Mouse (Mus musculus): ENCODE measurements at regions not wholly inside any gene's neighbourhood (a gene's known extent, or its start where the extent isn't known, plus 50 kb on each side); places are given as distances from the start of the nearest gene placed in this dataset.
A peak's percentile ranks its signal among the peaks of the same experiment; 100 is the strongest.

DNA sequence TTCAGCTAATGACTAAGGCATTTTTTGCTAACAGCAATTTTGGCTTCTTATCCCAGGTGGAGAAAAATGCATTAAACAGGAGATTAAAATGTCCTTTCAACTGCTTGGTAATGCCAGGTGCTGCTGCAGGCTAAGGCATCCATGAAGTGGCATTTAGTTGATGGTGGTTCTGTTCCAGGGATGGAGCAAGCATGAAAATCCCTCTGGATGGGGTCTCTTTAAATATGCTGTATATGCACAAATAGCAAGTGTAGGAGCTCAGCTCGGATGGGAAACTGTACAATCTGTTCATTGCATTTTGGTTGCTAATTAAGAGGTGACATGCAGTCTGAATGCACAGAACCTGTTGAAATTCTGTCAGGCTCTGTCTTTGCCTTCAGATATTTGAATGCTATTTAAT lies 723.0 kb upstream of the Mef2c start:
- DNase-seq (ENCODE audit: low spot score in 2 of 2): peak; percentile 26 to 31
